Mouse (Mus musculus): ENCODE measurements around the gene Nuak2. TPM values are rescaled to one million over a fixed set of nuclear protein-coding genes. Genes with fewer than 3 reads are reported as not detected.

Gene Nuak2
- polyA plus RNA-seq, 1 experiment from 2014 or later: 2.3 TPM

GRCm38 (mm10) chr1:132338027-132338660, 22.2 kb downstream of the Nuak2 start:
- Histone ChIP-seq H3K27ac (ENCODE audit: low read depth, low read length) (no peak overlapping the region), H3K9ac (ENCODE audit: low read depth, low read length) (no peak overlapping the region), H3K9me3 (ENCODE audit: control insufficient read depth, low read length) (no peaks in the 10 kb centered on the region), H3K27me3 (ENCODE audit: control insufficient read depth, insufficient read depth, low read length) (no peaks in the 10 kb centered on the region), H3K4me1 (ENCODE audit: control insufficient read depth, insufficient read depth, low read length) (peaks cover 30% of the 10 kb centered on the region), H3K4me2 (replicated peaks; ENCODE audit: low read depth, low read length) (no peak overlapping the region), H3K4me3 (ENCODE audit: low read length) (no peak overlapping the region), H3K36me3 (ENCODE audit: control insufficient read depth, insufficient read depth, low read length) (no peaks in the 10 kb centered on the region)
- ATAC-seq (ENCODE audit: low FRiP score, low TSS enrichment): no peak
- WGBS: 50% methylated on average over 7 of the region's 8 CpGs

GRCm38 (mm10) chr1:132341731-132342501, 26.0 kb downstream of the Nuak2 start:
- Histone ChIP-seq H3K9me3 (ENCODE audit: control insufficient read depth, low read length) (no peaks in the 10 kb centered on the region), H3K36me3 (ENCODE audit: control insufficient read depth, insufficient read depth, low read length) (no peaks in the 10 kb centered on the region), H3K4me2 (replicated peaks; ENCODE audit: low read depth, low read length) (no peak overlapping the region), H3K4me1 (ENCODE audit: control insufficient read depth, insufficient read depth, low read length) (0 out of 2 replicates have a peak, but pooled peaks cover 5% of the 10 kb centered on the region), H3K9ac (ENCODE audit: low read depth, low read length) (no peak overlapping the region), H3K4me3 (ENCODE audit: low read length) (no peak overlapping the region), H3K27me3 (ENCODE audit: control insufficient read depth, insufficient read depth, low read length) (no peaks in the 10 kb centered on the region), H3K27ac (ENCODE audit: low read depth, low read length) (no peak overlapping the region)
- 42% methylated on average over 5 of the region's 5 CpGs for WGBS
- ATAC-seq (ENCODE audit: low FRiP score, low TSS enrichment): no peak

- WGBS: 47% methylated on average over 3 of the region's 3 CpGs
- ATAC-seq (ENCODE audit: low FRiP score, low TSS enrichment): no peak
- Histone ChIP-seq H3K4me3 (ENCODE audit: low read length) (no peak overlapping the region), H3K4me2 (replicated peaks; ENCODE audit: low read depth, low read length) (no peak overlapping the region), H3K27ac (ENCODE audit: low read depth, low read length) (no peak overlapping the region), H3K4me1 (ENCODE audit: control insufficient read depth, insufficient read depth, low read length) (0 out of 2 replicates have a peak, but pooled peaks cover 2% of the 10 kb centered on the region), H3K9me3 (ENCODE audit: control insufficient read depth, low read length) (no peaks in the 10 kb centered on the region), H3K27me3 (ENCODE audit: control insufficient read depth, insufficient read depth, low read length) (no peaks in the 10 kb centered on the region), H3K9ac (ENCODE audit: low read depth, low read length) (no peak overlapping the region), H3K36me3 (ENCODE audit: control insufficient read depth, insufficient read depth, low read length) (no peaks in the 10 kb centered on the region)
Observed at GRCm38 (mm10) chr1:132342518-132342917, 26.6 kb downstream of the Nuak2 start.

- WGBS: 88% methylated on average over 2 of the region's 2 CpGs
- ATAC-seq (ENCODE audit: low FRiP score, low TSS enrichment): no peak
- no peak overlapping the region for H3K9ac ChIP-seq (ENCODE audit: low read depth, low read length)
Observed at GRCm38 (mm10) chr1:132343191-132343590, 27.3 kb downstream of the Nuak2 start.

GRCm38 (mm10) chr1:132343656-132344055, 27.7 kb downstream of the Nuak2 start:
- no peak for ATAC-seq (ENCODE audit: low FRiP score, low TSS enrichment)
- WGBS: 80% methylated on average over 1 of the region's 1 CpGs
- no peaks in the 10 kb centered on the region for H3K4me1 ChIP-seq (ENCODE audit: control insufficient read depth, insufficient read depth, low read length)
- H3K36me3 ChIP-seq (ENCODE audit: control insufficient read depth, insufficient read depth, low read length): no peaks in the 10 kb centered on the region
- no peaks in the 10 kb centered on the region for H3K27me3 ChIP-seq (ENCODE audit: control insufficient read depth, insufficient read depth, low read length)
- no peak overlapping the region for H3K4me2 ChIP-seq (replicated peaks; ENCODE audit: low read depth, low read length)
- no peak overlapping the region for H3K4me3 ChIP-seq (ENCODE audit: low read length)
- no peak overlapping the region for H3K27ac ChIP-seq (ENCODE audit: low read depth, low read length)
- H3K9ac ChIP-seq (ENCODE audit: low read depth, low read length): no peak overlapping the region
- no peaks in the 10 kb centered on the region for H3K9me3 ChIP-seq (ENCODE audit: control insufficient read depth, low read length)

More at GRCm38 (mm10) chr1:132343191-132343590, 27.3 kb downstream of the Nuak2 start:
- no peaks in the 10 kb centered on the region for H3K9me3 ChIP-seq (ENCODE audit: control insufficient read depth, low read length)
- H3K27me3 ChIP-seq (ENCODE audit: control insufficient read depth, insufficient read depth, low read length): no peaks in the 10 kb centered on the region
- no peak overlapping the region for H3K4me3 ChIP-seq (ENCODE audit: low read length)
- no peak overlapping the region for H3K4me2 ChIP-seq (replicated peaks; ENCODE audit: low read depth, low read length)
- H3K36me3 ChIP-seq (ENCODE audit: control insufficient read depth, insufficient read depth, low read length): no peaks in the 10 kb centered on the region
- H3K27ac ChIP-seq (ENCODE audit: low read depth, low read length): no peak overlapping the region
- no peaks in the 10 kb centered on the region for H3K4me1 ChIP-seq (ENCODE audit: control insufficient read depth, insufficient read depth, low read length)

- no peaks in the 10 kb centered on the region for H3K9me3 ChIP-seq (ENCODE audit: control insufficient read depth, low read length)
- ATAC-seq (ENCODE audit: low FRiP score, low TSS enrichment): no peak
- no peak overlapping the region for H3K4me3 ChIP-seq (ENCODE audit: low read length)
- H3K27me3 ChIP-seq (ENCODE audit: control insufficient read depth, insufficient read depth, low read length): no peaks in the 10 kb centered on the region
- H3K4me1 ChIP-seq (ENCODE audit: control insufficient read depth, insufficient read depth, low read length): no peaks in the 10 kb centered on the region
- no peak overlapping the region for H3K4me2 ChIP-seq (replicated peaks; ENCODE audit: low read depth, low read length)
- WGBS: 86% methylated on average over 4 of the region's 4 CpGs
- no peaks in the 10 kb centered on the region for H3K36me3 ChIP-seq (ENCODE audit: control insufficient read depth, insufficient read depth, low read length)
- no peak overlapping the region for H3K27ac ChIP-seq (ENCODE audit: low read depth, low read length)
- no peak overlapping the region for H3K9ac ChIP-seq (ENCODE audit: low read depth, low read length)
Observed at GRCm38 (mm10) chr1:132345514-132345913, 29.6 kb downstream of the Nuak2 start.

- Histone ChIP-seq H3K27ac (ENCODE audit: low read depth, low read length) (no peak overlapping the region), H3K9me3 (ENCODE audit: control insufficient read depth, low read length) (no peaks in the 10 kb centered on the region), H3K9ac (ENCODE audit: low read depth, low read length) (no peak overlapping the region), H3K4me2 (replicated peaks; ENCODE audit: low read depth, low read length) (no peak overlapping the region), H3K4me3 (ENCODE audit: low read length) (no peak overlapping the region), H3K36me3 (ENCODE audit: control insufficient read depth, insufficient read depth, low read length) (no peaks in the 10 kb centered on the region), H3K4me1 (ENCODE audit: control insufficient read depth, insufficient read depth, low read length) (no peaks in the 10 kb centered on the region), H3K27me3 (ENCODE audit: control insufficient read depth, insufficient read depth, low read length) (no peaks in the 10 kb centered on the region)
- WGBS: 66% methylated on average over 12 of the region's 12 CpGs
- ATAC-seq (ENCODE audit: low FRiP score, low TSS enrichment): 0 out of 2 replicates have a peak, but pooled peaks have one; percentile 26
Observed at GRCm38 (mm10) chr1:132346134-132346851, 30.4 kb downstream of the Nuak2 start.

GRCm38 (mm10) chr1:132346951-132347350, 31.0 kb downstream of the Nuak2 start:
- Histone ChIP-seq H3K4me2 (replicated peaks; ENCODE audit: low read depth, low read length) (no peak overlapping the region), H3K36me3 (ENCODE audit: control insufficient read depth, insufficient read depth, low read length) (no peaks in the 10 kb centered on the region), H3K9me3 (ENCODE audit: control insufficient read depth, low read length) (no peaks in the 10 kb centered on the region), H3K4me3 (ENCODE audit: low read length) (no peak overlapping the region), H3K9ac (ENCODE audit: low read depth, low read length) (no peak overlapping the region), H3K4me1 (ENCODE audit: control insufficient read depth, insufficient read depth, low read length) (no peaks in the 10 kb centered on the region), H3K27ac (ENCODE audit: low read depth, low read length) (no peak overlapping the region), H3K27me3 (ENCODE audit: control insufficient read depth, insufficient read depth, low read length) (no peaks in the 10 kb centered on the region)
- no peak for ATAC-seq (ENCODE audit: low FRiP score, low TSS enrichment)

GRCm38 (mm10) chr1:132348401-132348800, 32.5 kb downstream of the Nuak2 start:
- no peaks in the 10 kb centered on the region for H3K9me3 ChIP-seq (ENCODE audit: control insufficient read depth, low read length)
- H3K4me1 ChIP-seq (ENCODE audit: control insufficient read depth, insufficient read depth, low read length): no peaks in the 10 kb centered on the region
- no peak for ATAC-seq (ENCODE audit: low FRiP score, low TSS enrichment)
- H3K36me3 ChIP-seq (ENCODE audit: control insufficient read depth, insufficient read depth, low read length): no peaks in the 10 kb centered on the region
- no peak overlapping the region for H3K27ac ChIP-seq (ENCODE audit: low read depth, low read length)
- H3K9ac ChIP-seq (ENCODE audit: low read depth, low read length): no peak overlapping the region
- H3K4me2 ChIP-seq (replicated peaks; ENCODE audit: low read depth, low read length): no peak overlapping the region
- 84% methylated on average over 5 of the region's 5 CpGs for WGBS
- H3K27me3 ChIP-seq (ENCODE audit: control insufficient read depth, insufficient read depth, low read length): no peaks in the 10 kb centered on the region
- no peak overlapping the region for H3K4me3 ChIP-seq (ENCODE audit: low read length)

Measured in kidney, embryonic 14.5 days (tissue).